Mouse (Mus musculus): Measurements from ENCODE around the gene Scnn1a.

- TF ChIP-seq CTCF (IDR thresholded peaks at IDR 0.05; ENCODE audit: borderline replicate concordance, extremely low read depth, insufficient read depth, insufficient read length) (no peak), POLR2A (IDR thresholded peaks at IDR 0.05; ENCODE audit: borderline replicate concordance, extremely low read depth, insufficient read depth, insufficient read length, poor library complexity, severe bottlenecking) (no peak)
Measured at GRCm38 (mm10) chr6:125344866-125345265, 24.4 kb downstream of the Scnn1a start.
